Mouse (Mus musculus) brain, embryonic 14.5 days (tissue): ENCODE results near the gene Slc8a3. TPM values are rescaled to one million over a fixed set of nuclear protein-coding genes. Genes with fewer than 3 reads are reported as not detected.

ENCODE experiments used
- DNase-seq: peaks from one replicate; pipeline ENCODE4 v3.0.0-alpha.2; 2011; ENCODE audit warnings: low read depth
- CTCF ChIP-seq: fragments of 200-500 bp; IDR thresholded peaks from 2 replicates; pipeline ENCODE4 v1.5.1; 2012; ENCODE audit warnings: inconsistent platforms, mild to moderate bottlenecking, moderate library complexity, borderline replicate concordance; ENCODE audit not compliant: insufficient read depth, insufficient read length; ENCODE audit errors: extremely low read depth
- POLR2A ChIP-seq: fragments of 200-500 bp; IDR thresholded peaks from 2 replicates; pipeline ENCODE4 v1.6.1; 2012; ENCODE audit warnings: mild to moderate bottlenecking, inconsistent platforms, borderline replicate concordance; ENCODE audit not compliant: poor library complexity, insufficient read depth, insufficient read length, severe bottlenecking; ENCODE audit errors: extremely low read depth
- polyA plus RNA-seq: library from polyadenylated mRNA; depleted of rRNA; stranded (reverse); fragments of >200 nt; gene quantifications from 2 replicates; pipeline ENCODE4 v1.2.3, GENCODE M21; 2012

Slc8a3 gene
- polyA plus RNA-seq, 1 experiment: 11.7 TPM

- no peak for DNase-seq
- TF ChIP-seq POLR2A (no peak), CTCF (no peak)
Measured at GRCm38 (mm10) chr12:81167142-81167541, 165.8 kb downstream of the Slc8a3 start.

DNA sequence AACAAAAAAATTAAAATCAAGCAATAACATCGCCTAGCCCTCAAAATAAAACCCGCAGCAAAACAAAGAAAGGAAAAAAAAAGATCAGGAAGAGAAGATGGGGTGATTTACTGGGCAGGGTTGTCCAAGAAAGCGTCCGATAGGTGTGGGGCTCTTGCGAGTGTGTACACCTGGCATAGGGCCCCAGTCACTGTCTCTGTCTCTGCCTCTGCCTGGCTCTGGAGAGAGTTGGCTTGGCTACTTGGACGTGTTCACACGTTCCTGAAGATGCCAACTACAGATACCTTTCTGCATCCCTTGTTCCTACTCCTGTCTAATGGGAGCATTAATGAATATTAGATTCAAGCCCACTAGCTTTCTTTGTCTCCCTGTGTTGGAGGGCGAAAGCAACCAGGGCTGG, 166.4 kb downstream of the Slc8a3 start:
- TF ChIP-seq POLR2A (no peak), CTCF (no peak)
- no peak for DNase-seq

DNA sequence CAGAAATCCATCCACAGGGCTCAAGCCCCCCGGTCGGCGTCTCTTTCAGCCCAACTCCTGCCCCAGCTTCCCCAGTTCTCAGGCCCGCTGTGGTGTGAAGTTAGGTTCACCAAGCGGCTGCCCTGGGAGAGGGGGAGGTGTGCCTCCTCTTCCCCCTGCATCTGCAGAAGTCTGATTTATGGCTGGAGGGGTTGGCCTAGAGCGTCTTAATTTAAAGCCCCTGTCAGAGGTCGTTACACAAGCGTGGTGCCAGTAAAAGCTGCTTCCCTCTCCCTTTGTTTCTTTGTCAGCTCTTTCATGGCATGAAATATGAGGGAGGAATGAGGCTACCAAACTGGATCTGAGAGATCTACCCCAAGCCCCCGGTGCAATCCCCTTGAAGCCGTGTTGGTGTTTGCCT, 166.9 kb downstream of the Slc8a3 start:
- no peak for TF ChIP-seq POLR2A
- no peak for TF ChIP-seq CTCF
- DNase-seq: peak; percentile 12

GRCm38 (mm10) chr12:81163566-81163965, 169.4 kb downstream of the Slc8a3 start:
- DNase-seq: no peak

DNA sequence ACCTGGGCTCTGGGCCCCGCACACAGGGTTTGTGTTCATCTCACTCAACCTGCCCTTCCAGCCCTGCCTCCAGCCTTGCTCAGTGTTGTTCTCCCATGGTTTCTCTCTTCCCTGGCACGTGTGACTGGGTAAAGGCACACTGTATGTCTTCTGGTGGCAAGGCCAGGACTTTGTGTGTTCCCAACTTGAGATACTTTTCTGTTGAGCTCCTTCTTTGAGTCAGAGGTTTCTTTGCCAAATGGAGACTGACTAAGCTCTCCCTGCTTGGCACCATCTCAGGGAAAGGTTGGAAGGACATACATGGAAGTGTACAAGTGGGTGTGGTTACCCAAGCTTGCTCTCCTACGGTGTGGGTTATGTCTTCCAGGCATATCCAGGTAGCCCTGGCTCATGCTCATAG, 169.8 kb downstream of the Slc8a3 start:
- no peak for DNase-seq
- TF ChIP-seq CTCF: no peak
- no peak for TF ChIP-seq POLR2A

More at GRCm38 (mm10) chr12:81163566-81163965, 169.4 kb downstream of the Slc8a3 start:
- no peak for TF ChIP-seq POLR2A
- TF ChIP-seq CTCF: no peak

- TF ChIP-seq POLR2A (no peak), CTCF (no peak)
- DNase-seq: no peak
Measured at GRCm38 (mm10) chr12:81161282-81161681, 171.7 kb downstream of the Slc8a3 start.

DNA sequence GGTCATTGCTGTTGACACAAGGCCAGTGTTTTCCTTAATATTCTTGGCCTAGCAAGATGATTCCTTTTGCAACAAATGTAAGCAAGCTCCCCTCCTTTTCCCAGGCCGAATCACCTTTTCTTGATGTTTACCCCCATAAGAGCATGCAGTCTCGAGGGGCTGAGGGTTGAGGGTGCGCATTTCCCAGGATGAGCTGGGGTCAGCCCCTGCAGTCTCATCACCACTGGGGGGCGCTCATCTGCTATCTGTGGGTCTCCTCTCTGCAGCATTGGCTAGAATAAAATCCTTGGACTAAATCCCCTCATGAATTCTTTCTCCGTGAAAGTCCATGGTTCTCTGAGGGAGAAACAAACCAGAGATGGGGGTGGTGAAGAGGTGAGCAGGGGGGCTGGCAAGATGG, 172.1 kb downstream of the Slc8a3 start:
- TF ChIP-seq POLR2A: no peak
- peak; percentile 38 for TF ChIP-seq CTCF
- DNase-seq: peak; percentile 24

GRCm38 (mm10) chr12:81160425-81160824, 172.6 kb downstream of the Slc8a3 start:
- no peak for DNase-seq
- TF ChIP-seq CTCF (no peak), POLR2A (no peak)

GRCm38 (mm10) chr12:81159947-81160346, 173.0 kb downstream of the Slc8a3 start:
- no peak for DNase-seq
- TF ChIP-seq CTCF (no peak), POLR2A (no peak)

- DNase-seq: no peak
- TF ChIP-seq CTCF (no peak), POLR2A (no peak)
Measured at GRCm38 (mm10) chr12:81156841-81157240, 176.1 kb downstream of the Slc8a3 start.

GRCm38 (mm10) chr12:81155675-81156074, 177.3 kb downstream of the Slc8a3 start:
- DNase-seq: no peak
- TF ChIP-seq POLR2A (no peak), CTCF (no peak)

- TF ChIP-seq CTCF (no peak), POLR2A (no peak)
- DNase-seq: no peak
Measured at GRCm38 (mm10) chr12:81152082-81152481, 180.9 kb downstream of the Slc8a3 start.
